Comparison of ENCODE assay signal across 11 mouse cellular contexts in the genomic region with DNA sequence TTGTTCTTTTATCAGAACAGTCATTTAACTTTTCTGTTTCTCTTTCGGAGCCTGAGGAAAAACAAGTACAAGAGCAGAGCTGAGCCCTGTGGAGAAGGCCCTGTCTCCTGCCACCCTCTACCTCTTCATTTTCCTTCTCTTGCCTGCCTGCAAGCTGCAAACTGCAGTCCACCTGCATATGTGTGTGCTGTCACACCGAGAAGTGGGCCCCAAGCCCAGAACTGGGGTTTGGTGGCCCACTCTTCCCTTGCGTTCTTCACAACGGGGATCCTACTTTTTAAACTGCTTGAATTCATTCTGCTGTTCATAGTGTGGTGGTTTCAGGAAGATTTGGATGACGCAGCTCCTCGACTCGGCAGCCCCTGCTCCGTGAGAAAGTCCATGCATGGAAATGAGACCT. TPM values are rescaled to one million over a fixed set of nuclear protein-coding genes. Genes with fewer than 3 reads are reported as not detected.
DNase-seq lines count a peak whose midpoint lies in the region; ATAC-seq and TF ChIP-seq lines count a peak whose summit lies in the region.
"Had no signal": no experiment of that assay in that cellular context is flagged by ENCODE, and none has a peak within 500 bp of the region (broad histone marks: within the 10 kb centered on the region; RNA-seq: fewer than 3 reads in every experiment).

No protein-coding gene starts in this region.

- no peak for TF ChIP-seq POLR2A in myocyte (IDR thresholded peaks at IDR 0.05; ENCODE audit: insufficient read length, low read depth)

- WGBS in neural tube, embryonic 11.5 days: 58% methylated on average over 8 of the region's 8 CpGs
- 47% methylated on average over 8 of the region's 8 CpGs for WGBS in hindbrain, embryonic 15.5 days

- no peaks in the 10 kb centered on the region for H3K9me3 ChIP-seq in neural tube, embryonic 11.5 days (ENCODE audit: control insufficient read depth, low read length)
- H3K9me3 ChIP-seq in hindbrain, embryonic 15.5 days: no peaks in the 10 kb centered on the region

- H3K36me3 ChIP-seq in neural tube, embryonic 11.5 days (ENCODE audit: control insufficient read depth, insufficient read depth, low read length): no peaks in the 10 kb centered on the region
- no peaks in the 10 kb centered on the region for H3K36me3 ChIP-seq in hindbrain, embryonic 15.5 days
- H3K36me3 ChIP-seq in myocyte (ENCODE audit: control insufficient read depth, insufficient read depth): no peaks in the 10 kb centered on the region

- H3K9ac ChIP-seq in neural tube, embryonic 11.5 days (ENCODE audit: low read length): no peak overlapping the region
- no peak overlapping the region for H3K9ac ChIP-seq in hindbrain, embryonic 15.5 days
- H3K9ac ChIP-seq: liver, embryonic 14.5 days had no signal

- peaks cover 6% of the 10 kb centered on the region for H3K4me1 ChIP-seq in neural tube, embryonic 11.5 days (ENCODE audit: control insufficient read depth, insufficient read depth, low read length)
- peaks cover 25% of the 10 kb centered on the region for H3K4me1 ChIP-seq in hindbrain, embryonic 15.5 days (replicated peaks)

- H3K4me2 ChIP-seq in neural tube, embryonic 11.5 days (ENCODE audit: low read depth): no peak overlapping the region
- H3K4me2 ChIP-seq in hindbrain, embryonic 15.5 days: no peak overlapping the region
- H3K4me2 ChIP-seq in myocyte (ENCODE audit: low read depth): peak overlapping the region; percentile 53

- DNase-seq in heart, adult 11 months: peak; percentile 87
- no peak for DNase-seq in heart, postnatal 4 days
- DNase-seq in neural tube, embryonic 11.5 days (ENCODE audit: low spot score): no peak
- no peak for DNase-seq in neural tube, embryonic 10.5 days (ENCODE audit: extremely low spot score, low spot score)
- DNase-seq in gastrocnemius, postnatal 10 days: no peak
- DNase-seq: kidney, adult 8-10 months; right cerebral cortex, postnatal 4 days had no signal

- peaks cover 70% of the 10 kb centered on the region for H3K79me2 ChIP-seq in myocyte (ENCODE audit: control insufficient read depth, insufficient read depth)

- 0 out of 2 replicates have a peak, but pooled peaks have one; percentile 8 for ATAC-seq in neural tube, embryonic 11.5 days (ENCODE audit: insufficient read depth, low FRiP score, low TSS enrichment)
- 0 out of 2 replicates have a peak, but pooled peaks have one; percentile 5 for ATAC-seq in hindbrain, embryonic 15.5 days (ENCODE audit: low FRiP score, low read depth)

- H3K4me3 ChIP-seq in neural tube, embryonic 11.5 days (ENCODE audit: low read depth, low read length): no peak overlapping the region
- no peak overlapping the region for H3K4me3 ChIP-seq in hindbrain, embryonic 15.5 days
- no peak overlapping the region for H3K4me3 ChIP-seq in myocyte
- H3K4me3 ChIP-seq: erythroblast, embryonic 14.5 days had no signal

- no peak overlapping the region for H3K27ac ChIP-seq in neural tube, embryonic 11.5 days (ENCODE audit: low read depth, low read length)
- H3K27ac ChIP-seq in hindbrain, embryonic 15.5 days (replicated peaks): no peak overlapping the region
- H3K27ac ChIP-seq: liver, embryonic 14.5 days had no signal

- H3ac ChIP-seq in myocyte (ENCODE audit: control insufficient read depth, insufficient read length): no peak overlapping the region

- H3K27me3 ChIP-seq in neural tube, embryonic 11.5 days (ENCODE audit: control insufficient read depth, insufficient read depth, low read length): no peaks in the 10 kb centered on the region
- no peaks in the 10 kb centered on the region for H3K27me3 ChIP-seq in hindbrain, embryonic 15.5 days
- no peaks in the 10 kb centered on the region for H3K27me3 ChIP-seq in myocyte (ENCODE audit: control insufficient read depth, insufficient read depth, insufficient read length)

TF ChIP-seq in myocyte, 11 proteins besides CTCF, POLR2A, EP300 and RAD21:
- TF ChIP-seq E2F4 (IDR thresholded peaks at IDR 0.05; ENCODE audit: insufficient read depth) (no peak), USF1 (IDR thresholded peaks at IDR 0.05; ENCODE audit: low read depth) (no peak), POLR2AphosphoS2 (IDR thresholded peaks at IDR 0.05; ENCODE audit: insufficient read length, low read depth) (no peak), TCF3 (IDR thresholded peaks at IDR 0.05; ENCODE audit: insufficient read length, low read depth) (no peak), MYOD1 (IDR thresholded peaks at IDR 0.05; ENCODE audit: control insufficient read depth in 1 of 3, insufficient read length in 2 of 3, low read depth in 2 of 3) (no peak)
TF ChIP-seq in myocyte: peak in this region for 0.

RNA-seq across cellular contexts. Expression of a gene that starts 9.3 kb away (rescaled TPM):
- 10 to 100 TPM; 34.6 to 40.5 TPM for total RNA-seq in heart, postnatal 4 days (2021)
- 45.3 and 47.8 TPM in 2 replicates for polyA plus RNA-seq in neural tube, embryonic 11.5 days (2014; fragmentation: Nextera tagmentation; extraction: Ambion mirVana)
- polyA plus RNA-seq in hindbrain, embryonic 15.5 days (2015; fragmentation: Nextera tagmentation; extraction: Ambion mirVana): 16.1 TPM in 2 replicates
- 27.7 TPM for polyA plus RNA-seq in myocyte (2012; fragmentation: generic; extraction: Trizol)
- 10 to 100 TPM; 19.9 to 29.2 TPM for total RNA-seq in gastrocnemius, postnatal 10 days (2021)
